Mouse (Mus musculus) embryo, embryonic 11 days (tissue): ENCODE measurements at regions not wholly inside any gene's neighbourhood (a gene's known extent, or its start where the extent isn't known, plus 50 kb on each side); places are given as distances from the start of the nearest gene placed in this dataset.

ENCODE experiments used
- DNase-seq: peaks from one replicate; pipeline ENCODE4 v3.0.0-alpha.2; 2015

- no peak for DNase-seq
Observed at GRCm38 (mm10) chr12:33496306-33496705, 66.9 kb downstream of the Twistnb start.

GRCm38 (mm10) chr12:33497319-33497892 lies 68.0 kb downstream of the Twistnb start:
- DNase-seq = peak; percentile 15

- DNase-seq = no peak
Observed at GRCm38 (mm10) chr12:33541566-33541965, 112.1 kb downstream of the Twistnb start.

- DNase-seq = peak; percentile 13
Observed at GRCm38 (mm10) chr12:33551660-33552059, 122.2 kb downstream of the Twistnb start.

GRCm38 (mm10) chr12:33552231-33552630 lies 122.8 kb downstream of the Twistnb start:
- no peak for DNase-seq

- no peak for DNase-seq
Observed at GRCm38 (mm10) chr12:33552651-33553050, 123.2 kb downstream of the Twistnb start.

- peak; percentile 63 for DNase-seq
Observed at GRCm38 (mm10) chr12:33553731-33554130, 124.3 kb downstream of the Twistnb start.

GRCm38 (mm10) chr12:33561141-33561540 lies 131.7 kb downstream of the Twistnb start:
- no peak for DNase-seq

- DNase-seq = no peak
Observed at GRCm38 (mm10) chr12:33577877-33578428, 148.5 kb downstream of the Twistnb start.

- no peak for DNase-seq
Observed at GRCm38 (mm10) chr12:33580809-33581208, 151.4 kb downstream of the Twistnb start.

- DNase-seq = no peak
Observed at GRCm38 (mm10) chr12:33591031-33591430, 161.6 kb downstream of the Twistnb start.

GRCm38 (mm10) chr12:33592431-33592911 lies 163.0 kb downstream of the Twistnb start:
- peak; percentile 56 for DNase-seq

GRCm38 (mm10) chr12:33592938-33593337 lies 163.5 kb downstream of the Twistnb start:
- DNase-seq = peak; percentile 51

GRCm38 (mm10) chr12:33593685-33594084 lies 164.2 kb downstream of the Twistnb start:
- peak; percentile 25 for DNase-seq

GRCm38 (mm10) chr12:33605393-33605792 lies 176.0 kb downstream of the Twistnb start:
- no peak for DNase-seq

- DNase-seq = peak; percentile 49
Observed at GRCm38 (mm10) chr12:33607811-33608602, 178.6 kb downstream of the Twistnb start.

- DNase-seq = no peak
Observed at GRCm38 (mm10) chr12:33612378-33612777, 182.9 kb downstream of the Twistnb start.

GRCm38 (mm10) chr12:33620391-33620790 lies 191.0 kb downstream of the Twistnb start:
- DNase-seq = no peak

GRCm38 (mm10) chr12:33626092-33626882 lies 196.9 kb downstream of the Twistnb start:
- no peak for DNase-seq

- no peak for DNase-seq
Observed at GRCm38 (mm10) chr12:33652597-33652996, 223.2 kb downstream of the Twistnb start.

- DNase-seq = no peak
Observed at GRCm38 (mm10) chr12:33675508-33675907, 246.1 kb downstream of the Twistnb start.

GRCm38 (mm10) chr12:33692870-33693269 lies 235.4 kb upstream of the Ferd3l start:
- DNase-seq = no peak

GRCm38 (mm10) chr12:33714392-33714791 lies 213.8 kb upstream of the Ferd3l start:
- peak; percentile 26 for DNase-seq
